Mouse (Mus musculus): ENCODE results near the gene Crhr2.

The Crhr2 gene

DNA sequence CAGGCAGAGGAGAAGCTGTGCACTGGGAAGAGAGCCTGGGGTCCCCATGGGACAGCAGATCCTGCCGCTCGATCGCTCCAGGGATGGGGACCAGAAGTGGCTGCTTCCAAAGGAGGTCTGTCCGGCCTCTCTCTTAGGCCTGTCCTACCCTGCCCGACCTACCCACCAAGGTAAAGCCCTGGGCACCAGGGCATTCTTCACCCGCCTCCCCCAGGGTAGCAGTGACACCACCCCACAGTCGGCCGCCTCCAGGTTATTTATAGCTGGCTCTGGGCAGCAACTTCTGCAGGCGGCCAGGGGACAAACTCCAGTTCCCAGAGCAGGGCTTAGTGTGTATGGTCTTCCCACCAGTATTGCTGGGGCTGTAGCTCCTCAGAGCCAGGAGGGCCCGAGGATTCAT lies at the start of gene Crhr2:
Crhr2 (minus strand) TSS at position 223 of the 400 bp plus-strand sequence.
- DNase-seq, result no peak

- DNase-seq, result no peak
Measured at GRCm38 (mm10) chr6:55179560-55179959, 46.7 kb upstream of the Crhr2 start.

DNA sequence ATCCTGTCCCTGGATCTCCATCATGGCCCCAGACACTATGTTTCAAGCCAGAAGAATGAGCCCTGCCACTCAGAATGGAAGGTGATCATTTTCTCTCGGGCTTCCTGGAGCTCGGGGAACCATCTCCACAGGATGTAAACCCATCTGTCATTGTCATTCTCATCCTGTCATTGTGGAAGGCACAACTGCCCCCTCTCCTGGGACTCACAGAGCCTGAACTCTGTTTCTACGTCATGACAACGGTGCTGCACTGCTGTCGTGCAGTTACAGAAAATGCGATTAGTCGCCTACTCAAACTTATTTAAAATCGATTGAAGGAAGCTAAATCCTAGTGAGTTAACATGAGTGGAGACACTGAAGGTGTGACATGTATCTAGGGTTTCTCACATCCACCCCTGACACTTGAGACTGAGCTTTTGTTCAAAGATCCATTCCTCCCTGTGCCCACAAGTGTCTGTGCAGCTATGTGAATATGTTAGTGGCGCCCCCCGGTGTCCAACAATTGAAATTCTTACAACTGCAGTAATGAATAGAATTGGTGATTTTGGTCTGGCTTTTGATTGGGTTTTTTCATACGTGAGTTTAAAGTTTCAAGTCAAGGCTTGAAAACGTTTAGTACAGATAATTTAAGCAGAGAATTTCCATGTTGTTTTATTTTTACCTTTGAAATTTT lies 44.4 kb upstream of the Crhr2 start:
- no peak for DNase-seq

- no peak for DNase-seq
Measured at GRCm38 (mm10) chr6:55175892-55176291, 43.1 kb upstream of the Crhr2 start.

- no peak for DNase-seq
Measured at GRCm38 (mm10) chr6:55175456-55175855, 42.6 kb upstream of the Crhr2 start.

DNA sequence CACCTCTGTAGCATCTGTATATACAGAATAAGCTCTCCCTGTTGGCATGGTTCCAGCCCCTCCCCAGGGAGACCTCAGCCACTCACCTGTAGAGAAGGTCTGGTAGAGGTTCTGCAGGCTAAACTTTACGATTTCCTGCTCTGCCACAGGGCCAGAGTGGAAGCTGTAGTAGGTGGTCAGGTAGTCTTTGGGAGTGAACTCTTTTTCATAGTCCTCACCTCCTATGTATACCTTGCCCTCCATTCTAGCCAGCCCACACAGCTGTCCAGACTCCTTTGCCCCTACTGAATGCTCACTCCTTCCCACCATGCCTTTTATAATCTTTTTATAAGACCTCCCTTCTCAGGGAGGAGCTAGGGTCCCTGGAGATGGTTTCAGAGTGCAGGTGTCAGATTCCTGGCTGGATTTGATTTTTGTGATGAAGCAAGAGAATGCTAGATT lies 41.9 kb upstream of the Crhr2 start, which contains the start of gene Inmt:
Inmt (minus strand) TSS at position 303 of the 441 bp plus-strand sequence.
- DNase-seq, result no peak

- DNase-seq, result no peak
Measured at GRCm38 (mm10) chr6:55173941-55174349, 41.1 kb upstream of the Crhr2 start.

GRCm38 (mm10) chr6:55173171-55173570 lies 40.4 kb upstream of the Crhr2 start:
- no peak for DNase-seq

DNA sequence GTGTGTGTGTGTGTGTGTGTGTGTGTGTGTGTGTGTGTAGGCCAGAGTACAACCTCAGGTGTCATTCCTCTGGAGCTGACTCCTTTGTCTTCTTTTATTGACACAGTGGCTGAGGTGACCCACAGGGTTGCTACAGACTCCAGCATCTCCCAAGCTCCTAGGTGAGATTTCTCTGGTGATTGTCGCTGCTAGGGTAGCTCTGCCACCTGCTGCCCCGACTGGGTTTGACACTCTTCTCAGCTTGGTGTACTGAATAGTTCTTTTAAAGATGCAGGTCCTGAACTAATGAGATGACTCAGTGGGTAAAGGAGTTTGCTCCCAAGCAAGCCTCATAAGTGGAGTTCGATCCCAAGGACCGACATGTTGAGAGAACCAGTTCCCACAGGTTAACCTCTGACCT lies 38.8 kb upstream of the Crhr2 start:
- DNase-seq, result no peak

DNA sequence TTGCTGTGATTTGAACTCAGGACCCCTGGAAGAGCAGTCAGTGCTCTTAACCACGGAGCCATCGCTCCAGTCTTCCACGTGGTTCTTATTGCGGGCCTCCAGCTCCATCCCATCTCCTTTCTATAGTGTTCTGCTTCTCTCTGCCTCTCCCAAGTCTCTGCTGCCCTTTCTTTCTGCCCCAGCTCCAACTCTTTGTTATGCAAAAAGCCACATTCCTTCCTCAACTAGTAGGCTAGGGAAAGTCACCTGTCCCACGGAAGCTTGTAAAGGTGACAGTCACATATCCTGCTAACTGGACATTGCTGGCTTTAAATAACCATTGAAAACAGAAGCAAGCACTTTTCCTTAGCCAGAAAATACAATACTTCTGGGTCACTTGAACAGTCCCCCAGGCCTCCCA lies 37.0 kb upstream of the Crhr2 start:
- no peak for DNase-seq

- peak; percentile 30 to 47 for DNase-seq
Measured at GRCm38 (mm10) chr6:55166777-55167463, 34.1 kb upstream of the Crhr2 start.

DNA sequence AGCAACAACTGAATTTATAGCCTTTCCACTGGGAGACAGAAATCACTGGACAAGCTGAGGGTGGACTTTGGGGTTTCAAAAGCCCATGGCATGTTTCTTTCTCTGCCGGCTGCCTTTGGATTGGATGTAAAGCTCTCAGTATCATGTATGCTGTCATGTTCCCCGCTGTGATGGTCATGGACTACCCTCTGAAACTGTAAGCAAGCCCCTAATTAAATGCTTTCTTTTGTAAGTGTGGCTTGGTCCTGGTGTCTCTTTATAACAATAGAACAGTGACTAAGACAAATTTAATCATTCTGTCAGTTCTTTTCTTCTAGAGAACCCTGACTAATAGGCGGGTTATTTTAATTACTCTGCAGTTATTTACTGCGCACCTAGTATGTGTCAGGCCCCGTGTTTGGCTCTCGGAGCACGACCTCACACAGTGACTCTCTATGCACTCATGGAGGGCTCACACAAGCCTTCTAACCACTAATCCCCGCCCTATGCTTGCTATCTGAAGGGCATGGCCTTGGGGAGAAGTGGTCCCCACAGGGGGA lies 30.3 kb upstream of the Crhr2 start:
- no peak for DNase-seq

DNA sequence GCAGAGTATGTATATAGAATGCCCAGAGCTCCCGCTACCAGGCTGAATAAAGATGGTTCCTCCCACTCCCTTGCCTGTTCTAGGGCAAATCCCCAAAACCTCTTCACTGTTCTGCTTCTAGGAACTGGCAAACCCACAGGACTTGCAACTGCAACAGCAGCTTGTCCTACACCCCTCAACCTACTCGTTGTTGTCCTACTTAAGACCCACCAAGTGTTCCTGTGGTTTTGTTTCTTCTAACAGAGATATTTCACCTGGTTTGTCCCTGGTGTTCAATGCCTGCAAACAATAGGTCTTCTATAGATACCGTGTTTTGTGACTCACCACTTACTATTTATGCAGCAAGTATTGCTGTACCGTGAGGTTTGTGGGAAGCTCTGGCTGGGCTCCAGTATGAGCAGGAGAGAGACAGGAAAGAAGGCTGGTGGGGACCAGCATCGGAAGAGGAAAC lies 28.5 kb upstream of the Crhr2 start:
- no peak for DNase-seq

DNA sequence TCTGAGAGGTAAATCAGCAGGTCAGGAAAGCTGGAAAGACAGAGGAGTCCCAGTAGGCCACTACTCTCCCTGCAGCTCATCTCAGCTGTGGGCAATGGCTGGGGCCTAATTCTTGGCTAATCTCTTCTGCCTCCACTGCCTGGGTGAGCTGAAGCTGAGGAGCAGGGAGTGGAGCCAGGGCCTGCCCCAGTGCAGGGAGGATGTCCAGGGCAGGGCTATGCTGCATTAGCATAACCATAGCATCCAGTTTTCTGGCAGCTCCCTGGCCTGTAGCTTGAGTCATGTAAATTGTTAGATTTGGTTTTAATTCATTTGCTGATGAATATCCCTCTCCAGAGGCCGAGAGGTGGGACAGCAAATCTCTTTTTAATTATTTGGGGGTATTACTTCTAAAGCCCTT lies 26.4 kb upstream of the Crhr2 start:
- no peak for DNase-seq

- DNase-seq, result no peak
Measured at GRCm38 (mm10) chr6:55152226-55152625, 19.4 kb upstream of the Crhr2 start.

DNA sequence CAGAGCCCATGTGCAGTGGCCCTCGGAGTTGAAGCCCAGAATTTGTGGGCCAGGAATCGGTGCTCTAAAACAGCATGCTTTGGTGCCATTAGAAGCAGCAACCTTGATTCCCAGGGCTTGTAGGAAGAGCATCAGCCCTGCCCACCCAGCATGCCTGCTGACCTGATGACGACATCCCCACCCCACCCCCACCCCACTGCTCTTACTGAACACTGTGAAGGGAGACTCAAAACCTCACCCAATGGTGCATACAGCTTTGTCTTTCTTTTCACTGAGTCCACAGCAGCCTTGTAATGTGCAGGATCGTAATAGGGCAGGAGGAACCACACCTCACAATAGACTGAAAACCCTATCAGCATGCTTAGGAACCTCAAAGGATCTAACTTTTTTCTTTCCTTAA lies 13.3 kb upstream of the Crhr2 start:
- DNase-seq, result no peak

DNA sequence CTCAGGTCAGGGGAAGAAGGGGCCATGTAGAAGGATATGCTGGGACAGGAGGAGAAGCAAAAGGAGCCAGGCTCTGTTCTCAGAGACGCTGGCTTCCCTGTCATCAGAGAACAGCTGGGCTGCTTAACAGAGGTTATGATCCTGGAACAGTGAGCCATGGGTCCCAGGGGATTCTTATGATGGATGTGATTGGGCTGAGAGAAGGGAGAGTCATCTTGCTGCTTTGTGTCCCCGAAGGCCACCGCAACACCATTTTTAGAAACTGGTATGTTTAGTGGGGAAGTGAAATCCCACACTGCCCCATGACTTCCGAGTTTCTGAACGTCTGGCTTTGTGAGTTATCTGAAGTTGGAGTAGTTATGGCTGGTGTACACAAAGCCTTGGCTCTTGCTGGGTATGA lies 12.5 kb upstream of the Crhr2 start:
- no peak for DNase-seq

- no peak for DNase-seq
Measured at GRCm38 (mm10) chr6:55138343-55138742, 5.5 kb upstream of the Crhr2 start.

- no peak for DNase-seq
Measured at GRCm38 (mm10) chr6:55133425-55133824, 609 bp upstream of the Crhr2 start.

DNA sequence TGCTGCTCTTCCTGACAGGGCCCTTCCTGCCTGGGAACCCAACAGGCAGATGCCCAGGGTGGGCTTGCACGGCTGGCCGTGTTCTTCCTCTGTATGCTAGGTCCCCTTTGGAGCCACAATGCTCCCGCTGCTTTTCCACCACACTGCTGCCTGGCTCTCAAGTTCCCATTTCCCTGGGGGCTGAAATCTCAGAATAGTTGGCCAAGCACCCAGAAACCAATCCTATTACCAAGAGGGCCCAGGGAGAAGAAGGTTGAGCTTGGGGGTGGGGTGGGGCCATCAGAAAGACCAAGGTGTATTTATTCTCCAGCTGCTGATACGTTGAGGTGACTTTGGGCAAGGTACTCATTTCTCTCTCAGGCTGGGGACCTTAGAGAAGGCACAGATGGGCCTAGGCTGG lies 1.5 kb downstream of the Crhr2 start:
- no peak for DNase-seq

DNA sequence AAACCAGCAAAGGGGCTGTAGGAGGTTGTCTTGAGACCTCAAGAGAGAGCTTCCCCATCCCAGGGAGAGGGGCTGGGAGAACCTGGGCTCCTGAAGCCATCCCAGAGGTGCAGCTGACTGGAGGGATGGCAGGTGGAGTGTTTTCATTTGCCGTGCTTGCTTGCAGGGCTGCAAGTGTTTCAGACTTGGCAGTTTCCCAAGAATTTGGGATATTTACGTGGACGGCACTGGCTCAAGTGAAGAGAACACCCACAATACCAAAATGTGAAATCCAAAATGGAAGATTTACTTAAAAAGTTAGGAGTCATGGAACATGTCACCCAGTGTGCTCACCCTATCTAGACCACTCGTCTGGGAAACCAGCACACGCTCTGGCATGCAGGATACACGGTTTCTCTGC lies 2.2 kb downstream of the Crhr2 start:
- DNase-seq, result no peak

DNA sequence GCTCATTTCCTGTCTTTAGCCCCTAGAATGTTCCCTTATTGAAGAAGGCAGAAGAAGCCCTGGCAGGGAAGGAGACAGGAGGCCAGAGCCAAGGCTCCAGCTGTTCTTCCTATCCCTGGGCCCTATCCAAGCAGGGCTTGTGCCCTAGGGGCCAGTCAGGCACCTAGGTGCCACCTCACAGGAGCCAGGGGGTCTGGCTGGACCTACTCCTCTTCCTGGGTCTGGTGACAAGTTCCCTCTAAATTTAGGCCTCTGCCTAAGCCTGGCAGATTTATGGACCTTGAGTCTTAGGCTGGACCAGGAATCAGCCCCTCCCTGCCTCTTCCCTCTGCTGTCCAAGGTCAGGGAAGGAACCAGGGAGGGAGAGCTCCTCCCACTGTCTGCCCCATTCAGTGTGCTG lies 4.4 kb downstream of the Crhr2 start:
- DNase-seq, result no peak

DNA sequence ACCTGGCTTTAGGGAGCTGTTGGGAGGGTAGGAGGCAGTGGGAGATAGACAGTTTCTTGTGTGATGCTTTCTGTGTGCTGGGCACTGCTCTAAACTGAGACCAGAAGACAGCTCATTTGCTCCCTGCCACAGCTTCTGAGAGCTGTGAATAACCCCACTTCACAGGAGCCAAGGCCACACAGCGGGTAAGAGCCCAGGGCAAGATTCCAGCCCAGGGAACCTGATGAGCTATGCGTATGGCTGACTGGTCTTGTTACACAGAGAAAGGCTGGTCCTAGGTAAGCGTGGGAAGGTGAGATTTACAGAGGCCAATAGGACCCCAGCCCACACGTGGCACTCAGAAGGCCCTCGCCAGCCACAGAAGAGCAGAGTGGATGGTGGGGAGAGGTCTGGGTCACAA lies 6.2 kb downstream of the Crhr2 start:
- no peak for DNase-seq

DNA sequence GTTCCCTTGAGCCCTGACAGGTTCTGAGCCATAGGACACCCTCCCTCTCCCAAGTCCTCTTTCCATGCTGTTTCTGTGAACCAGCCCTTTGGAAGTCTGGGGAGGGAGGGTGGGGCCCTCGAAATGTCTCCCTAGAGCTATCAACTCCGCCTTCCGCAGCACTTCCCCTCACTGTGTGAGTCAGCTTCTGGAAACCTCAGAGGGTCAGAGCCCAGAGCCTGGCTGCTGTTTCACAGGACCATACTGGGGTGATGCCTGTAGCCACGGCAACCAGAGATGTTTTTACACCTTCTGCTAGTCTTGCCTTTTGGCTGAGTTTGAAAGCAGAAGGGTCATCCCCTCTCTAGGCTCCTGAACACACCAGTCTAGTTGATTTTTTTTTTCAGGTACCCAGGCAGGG lies 9.8 kb downstream of the Crhr2 start:
- DNase-seq, result no peak

All from thymus, adult 18-20 months (tissue).